Mouse (Mus musculus) stomach, embryonic 15.5 days (tissue): ENCODE measurements around the gene Cdhr4. TPM values are rescaled to one million over a fixed set of nuclear protein-coding genes. Genes with fewer than 3 reads are reported as not detected.

Experiments
- ATAC-seq: fragments of 200-750 bp; cut with Nextera tagmentation; 2 replicates; pipeline ENCODE4 v1.8.0; 2017; ENCODE audit warnings: low read depth, moderate number of reproducible peaks, moderate TSS enrichment; ENCODE audit not compliant: insufficient read depth, low FRiP score
- H3K27ac ChIP-seq: fragments of 300-500 bp; sonication (generic); 2 replicates; pipeline ENCODE4 v1.5.1; 2015; ENCODE audit warnings: mild to moderate bottlenecking, inconsistent platforms
- H3K27me3 ChIP-seq: fragments of 300-500 bp; sonication (generic); replicated peaks from 2 replicates; pipeline ENCODE4 v1.6.1; 2015; ENCODE audit warnings: inconsistent platforms
- H3K36me3 ChIP-seq: fragments of 300-500 bp; sonication (generic); 2 replicates; pipeline ENCODE4 v1.6.1; 2015; ENCODE audit warnings: inconsistent platforms
- H3K4me1 ChIP-seq: fragments of 300-500 bp; sonication (generic); 2 replicates; pipeline ENCODE4 v1.6.1; 2015; ENCODE audit warnings: inconsistent platforms
- H3K4me2 ChIP-seq: fragments of 300-500 bp; sonication (generic); 2 replicates; pipeline ENCODE4 v1.6.1; 2015; ENCODE audit warnings: mild to moderate bottlenecking, inconsistent platforms
- H3K4me3 ChIP-seq: fragments of 300-500 bp; sonication (generic); replicated peaks from 2 replicates; pipeline ENCODE4 v1.5.1; 2015; ENCODE audit warnings: inconsistent platforms
- H3K9ac ChIP-seq: fragments of 300-500 bp; sonication (generic); 2 replicates; pipeline ENCODE4 v1.6.1; 2015; ENCODE audit warnings: inconsistent platforms
- H3K9me3 ChIP-seq: fragments of 300-500 bp; sonication (generic); 2 replicates; pipeline ENCODE4 v1.6.1; 2016; ENCODE audit warnings: inconsistent platforms
- WGBS: fragments of 180-500 bp; shearing (Covaris S2); methylation state at CpG from one replicate; pipeline ENCODE4 v1.1.7; 2015; 5-methylcytosine and 5-hydroxymethylcytosine counted together
- polyA plus RNA-seq: library from polyadenylated mRNA; unstranded; fragments of >200 nt; fragmentation: Nextera tagmentation; extraction: Ambion mirVana; gene quantifications from 2 replicates; pipeline ENCODE4 v1.2.1, GENCODE M21; 2015

The Cdhr4 gene
- 10.9 and 13.7 TPM in 2 replicates for polyA plus RNA-seq

- Histone ChIP-seq H3K9me3 (no peaks in the 10 kb centered on the region), H3K27ac (no peak within 1 kb of the TSS), H3K9ac (no peak within 1 kb of the TSS), H3K36me3 (no peaks in the 10 kb centered on the region), H3K27me3 (no peaks in the 10 kb centered on the region), H3K4me3 (no peak within 1 kb of the TSS), H3K4me2 (no peak within 1 kb of the TSS), H3K4me1 (0 out of 2 replicates have a peak, but pooled peaks cover 2% of the 10 kb centered on the region)
- ATAC-seq, result no peak
- WGBS, result 66% methylated on average over 2 of the region's 2 CpGs
Measured at GRCm38 (mm10) chr9:107992197-107992596, at the start of gene Cdhr4. Gene Cdhr4 (plus strand): TSS chr9:107992497.

DNA sequence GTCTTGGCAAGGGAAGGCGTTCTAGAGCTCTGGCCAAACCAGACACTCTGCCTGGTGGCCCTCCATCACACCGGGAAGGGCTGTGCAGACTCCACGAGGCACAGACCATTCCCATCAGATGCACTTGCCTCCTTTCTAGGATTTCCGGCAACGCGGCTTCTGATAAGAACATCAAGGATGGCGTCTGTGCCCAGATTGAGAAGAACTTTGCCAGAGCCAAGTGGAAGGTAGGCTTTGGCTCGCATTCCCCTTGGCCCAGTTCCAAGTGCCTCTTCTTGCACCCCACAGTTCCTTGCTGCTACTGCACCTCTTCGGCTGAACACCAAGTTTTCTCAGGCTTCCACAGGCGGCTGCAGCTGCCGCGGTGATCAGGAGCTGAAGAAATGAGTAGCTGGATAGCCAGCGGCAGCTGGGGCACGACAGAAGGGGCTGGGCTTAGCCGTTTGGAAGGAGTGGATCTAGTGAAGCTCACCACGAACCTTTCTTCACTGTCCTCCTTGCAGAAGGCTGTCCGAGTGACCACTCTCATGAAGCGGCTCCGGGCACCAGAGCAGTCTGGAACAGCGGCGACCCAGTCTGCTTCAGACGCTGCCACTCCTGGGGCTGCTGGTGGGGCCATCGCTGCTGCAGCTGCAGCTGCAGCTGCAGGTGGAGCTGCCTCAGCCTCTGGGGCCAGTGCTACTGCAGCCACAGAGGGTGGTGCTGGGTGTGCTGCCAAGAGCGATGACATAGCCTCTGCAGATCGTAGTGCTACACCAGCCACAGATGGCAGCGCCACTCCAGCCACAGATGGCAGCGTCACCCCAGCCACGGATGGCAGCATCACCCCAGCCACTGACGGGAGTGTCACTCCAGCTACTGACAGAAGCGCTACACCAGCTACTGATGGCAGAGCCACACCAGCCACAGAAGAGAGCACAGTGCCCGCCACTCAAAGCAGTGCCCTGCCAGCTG is 44.8 kb upstream of the Cdhr4 start:
- Histone ChIP-seq H3K9ac (no peak overlapping the region), H3K27me3 (no peaks in the 10 kb centered on the region), H3K4me3 (no peak overlapping the region), H3K4me2 (no peak overlapping the region), H3K36me3 (no peaks in the 10 kb centered on the region), H3K9me3 (no peaks in the 10 kb centered on the region), H3K4me1 (peaks cover 9% of the 10 kb centered on the region), H3K27ac (no peak overlapping the region)
- ATAC-seq, result no peak
- 84% methylated on average over 31 of the region's 31 CpGs for WGBS

GRCm38 (mm10) chr9:107949184-107949921 is 42.9 kb upstream of the Cdhr4 start:
- Histone ChIP-seq H3K4me2 (no peak overlapping the region), H3K36me3 (no peaks in the 10 kb centered on the region), H3K27me3 (no peaks in the 10 kb centered on the region), H3K4me3 (no peak overlapping the region), H3K27ac (no peak overlapping the region), H3K4me1 (peaks cover 9% of the 10 kb centered on the region), H3K9me3 (no peaks in the 10 kb centered on the region), H3K9ac (no peak overlapping the region)
- no peak for ATAC-seq
- WGBS, result 76% methylated on average over 13 of the region's 13 CpGs

GRCm38 (mm10) chr9:107949922-107950235 is 42.4 kb upstream of the Cdhr4 start, which contains the start of gene Traip:
Gene Traip (plus strand): TSS chr9:107950136.
- ATAC-seq, result no peak
- no peaks in the 10 kb centered on the region for H3K9me3 ChIP-seq
- WGBS, result 86% methylated on average over 10 of the region's 10 CpGs
- peaks cover 9% of the 10 kb centered on the region for H3K4me1 ChIP-seq
- H3K27ac ChIP-seq, result peak within 1 kb of the TSS; percentile 74; the same call in 1 of the 2 replicates
- peak within 1 kb of the TSS; percentile 60 for H3K9ac ChIP-seq
- no peaks in the 10 kb centered on the region for H3K36me3 ChIP-seq
- H3K4me3 ChIP-seq, result peak within 1 kb of the TSS; percentile 61
- no peaks in the 10 kb centered on the region for H3K27me3 ChIP-seq
- peak within 1 kb of the TSS; percentile 91 for H3K4me2 ChIP-seq

DNA sequence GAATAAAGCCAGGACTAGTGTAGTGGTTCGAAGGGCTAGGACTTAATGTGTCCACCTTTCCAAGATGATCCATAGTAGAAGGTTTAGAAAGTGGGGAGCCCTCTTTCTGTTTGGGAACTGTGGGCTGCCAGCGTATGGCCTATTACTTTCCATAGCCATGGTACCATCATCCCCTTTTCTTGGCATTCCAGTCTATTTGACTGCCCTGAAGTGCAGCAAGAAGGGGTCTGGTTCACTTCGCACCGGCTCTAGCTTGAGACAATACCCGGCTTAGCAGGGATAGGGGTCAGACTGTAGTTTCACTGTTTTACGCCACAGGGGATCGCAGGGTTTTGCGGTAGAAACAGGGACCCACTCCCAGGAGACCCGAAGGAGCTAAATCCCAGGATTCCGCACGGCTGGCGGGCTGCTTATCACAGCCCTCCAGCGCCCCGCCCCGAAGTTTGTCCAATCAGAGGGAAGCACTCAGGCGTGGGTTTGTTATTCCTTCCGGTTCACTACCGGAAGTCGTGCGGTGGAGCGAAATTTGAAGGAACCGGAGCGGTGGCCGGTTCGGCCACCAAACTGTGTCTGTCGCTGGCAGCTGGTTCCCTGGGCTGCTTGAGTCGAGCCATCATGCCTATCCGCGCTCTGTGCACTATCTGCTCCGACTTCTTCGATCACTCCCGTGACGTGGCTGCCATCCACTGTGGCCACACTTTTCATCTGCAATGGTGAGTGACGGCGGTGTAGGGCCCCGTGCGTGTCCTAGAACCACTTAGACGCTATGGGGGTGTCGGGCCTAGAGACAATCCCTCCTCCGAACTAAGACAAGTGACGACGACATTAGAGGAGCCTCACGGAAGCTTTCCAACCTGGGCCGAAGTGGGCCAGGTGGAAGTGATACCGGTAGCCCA is 41.6 kb upstream of the Cdhr4 start:
- peaks cover 9% of the 10 kb centered on the region for H3K4me1 ChIP-seq
- ATAC-seq, result peak; percentile 92
- peak overlapping the region; percentile 91 for H3K4me2 ChIP-seq
- WGBS, result 13% methylated on average over 45 of the region's 45 CpGs
- H3K36me3 ChIP-seq, result no peaks in the 10 kb centered on the region
- H3K9me3 ChIP-seq, result no peaks in the 10 kb centered on the region
- H3K27me3 ChIP-seq, result no peaks in the 10 kb centered on the region
- peak overlapping the region; percentile 74; the same call in 1 of the 2 replicates for H3K27ac ChIP-seq
- H3K9ac ChIP-seq, result peak overlapping the region; percentile 60
- peak overlapping the region; percentile 61 for H3K4me3 ChIP-seq

- H3K36me3 ChIP-seq, result peaks cover 19% of the 10 kb centered on the region; the same call in 1 of the 2 replicates
- no peak overlapping the region for H3K9ac ChIP-seq
- ATAC-seq, result no peak
- peaks cover 9% of the 10 kb centered on the region for H3K4me1 ChIP-seq
- no peaks in the 10 kb centered on the region for H3K9me3 ChIP-seq
- H3K27ac ChIP-seq, result no peak overlapping the region
- WGBS, result 72% methylated on average over 6 of the region's 6 CpGs
- H3K4me2 ChIP-seq, result no peak overlapping the region
- no peak overlapping the region for H3K4me3 ChIP-seq
- no peaks in the 10 kb centered on the region for H3K27me3 ChIP-seq
Measured at GRCm38 (mm10) chr9:107955613-107956289, 36.5 kb upstream of the Cdhr4 start.

DNA sequence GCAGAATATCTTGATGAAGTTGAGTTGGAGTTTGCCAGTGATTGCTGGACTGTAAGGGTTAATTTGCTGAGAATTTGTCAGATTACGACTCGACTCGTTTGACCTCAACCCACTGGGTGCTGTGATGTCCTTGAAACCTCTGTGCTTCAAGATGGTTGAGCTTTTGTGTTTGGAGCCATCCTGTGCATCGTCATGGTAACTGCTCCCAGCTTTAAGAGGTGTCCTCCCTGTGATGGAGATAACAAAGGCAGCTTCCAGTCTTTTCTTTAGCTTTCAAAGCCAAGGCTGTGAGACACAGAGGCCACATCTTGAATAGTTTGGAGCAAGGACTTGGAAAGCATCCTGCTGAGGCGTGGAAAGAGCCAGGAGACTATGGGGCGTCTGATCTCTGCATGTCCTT is 35.2 kb upstream of the Cdhr4 start:
- 61% methylated on average over 6 of the region's 6 CpGs for WGBS

GRCm38 (mm10) chr9:107959896-107960295 is 32.4 kb upstream of the Cdhr4 start:
- H3K4me3 ChIP-seq, result no peak overlapping the region
- H3K4me2 ChIP-seq, result no peak overlapping the region
- no peak for ATAC-seq
- 59% methylated on average over 6 of the region's 6 CpGs for WGBS
- H3K4me1 ChIP-seq, result no peaks in the 10 kb centered on the region
- no peak overlapping the region for H3K27ac ChIP-seq
- H3K9ac ChIP-seq, result no peak overlapping the region
- H3K27me3 ChIP-seq, result no peaks in the 10 kb centered on the region
- no peaks in the 10 kb centered on the region for H3K9me3 ChIP-seq
- peaks cover 19% of the 10 kb centered on the region; the same call in 1 of the 2 replicates for H3K36me3 ChIP-seq

More for the DNA sequence above, 35.2 kb upstream of the Cdhr4 start:
- H3K27me3 ChIP-seq, result no peaks in the 10 kb centered on the region
- H3K4me1 ChIP-seq, result no peaks in the 10 kb centered on the region
- no peak overlapping the region for H3K4me3 ChIP-seq
- H3K9ac ChIP-seq, result no peak overlapping the region
- H3K36me3 ChIP-seq, result peaks cover 19% of the 10 kb centered on the region; the same call in 1 of the 2 replicates
- no peak for ATAC-seq
- H3K27ac ChIP-seq, result no peak overlapping the region
- no peaks in the 10 kb centered on the region for H3K9me3 ChIP-seq
- no peak overlapping the region for H3K4me2 ChIP-seq

GRCm38 (mm10) chr9:107960928-107961327 is 31.4 kb upstream of the Cdhr4 start:
- H3K4me3 ChIP-seq, result no peak overlapping the region
- no peaks in the 10 kb centered on the region for H3K9me3 ChIP-seq
- H3K36me3 ChIP-seq, result peaks cover 18% of the 10 kb centered on the region; the same call in 1 of the 2 replicates
- H3K4me1 ChIP-seq, result no peaks in the 10 kb centered on the region
- H3K27ac ChIP-seq, result no peak overlapping the region
- H3K27me3 ChIP-seq, result no peaks in the 10 kb centered on the region
- no peak for ATAC-seq
- H3K4me2 ChIP-seq, result no peak overlapping the region
- WGBS, result 76% methylated on average over 4 of the region's 4 CpGs
- no peak overlapping the region for H3K9ac ChIP-seq

DNA sequence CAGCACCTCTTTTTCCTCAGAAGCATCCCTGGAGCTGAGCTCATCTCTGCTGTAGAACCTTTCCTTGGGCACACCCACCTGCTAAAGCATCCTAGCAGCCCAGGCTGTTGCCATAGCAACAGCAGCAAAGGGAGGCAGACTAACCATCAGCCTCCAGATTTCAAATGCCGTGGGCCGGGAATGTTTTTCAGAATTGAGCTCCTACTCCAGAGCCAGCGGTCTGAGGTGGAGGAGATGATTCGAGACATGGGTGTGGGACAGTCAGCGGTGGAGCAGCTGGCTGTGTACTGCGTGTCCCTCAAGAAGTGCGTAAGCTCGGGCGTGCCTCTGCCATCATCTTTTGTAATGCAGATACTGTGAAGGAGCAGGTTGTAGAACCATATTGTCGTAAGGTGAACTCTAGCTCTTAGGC is 30.9 kb upstream of the Cdhr4 start:
- H3K4me1 ChIP-seq, result no peaks in the 10 kb centered on the region
- no peaks in the 10 kb centered on the region for H3K27me3 ChIP-seq
- no peak overlapping the region for H3K4me3 ChIP-seq
- H3K27ac ChIP-seq, result no peak overlapping the region
- no peak overlapping the region for H3K9ac ChIP-seq
- no peak overlapping the region for H3K4me2 ChIP-seq
- peaks cover 15% of the 10 kb centered on the region; the same call in 1 of the 2 replicates for H3K36me3 ChIP-seq
- ATAC-seq, result no peak
- H3K9me3 ChIP-seq, result no peaks in the 10 kb centered on the region
- 86% methylated on average over 10 of the region's 10 CpGs for WGBS

DNA sequence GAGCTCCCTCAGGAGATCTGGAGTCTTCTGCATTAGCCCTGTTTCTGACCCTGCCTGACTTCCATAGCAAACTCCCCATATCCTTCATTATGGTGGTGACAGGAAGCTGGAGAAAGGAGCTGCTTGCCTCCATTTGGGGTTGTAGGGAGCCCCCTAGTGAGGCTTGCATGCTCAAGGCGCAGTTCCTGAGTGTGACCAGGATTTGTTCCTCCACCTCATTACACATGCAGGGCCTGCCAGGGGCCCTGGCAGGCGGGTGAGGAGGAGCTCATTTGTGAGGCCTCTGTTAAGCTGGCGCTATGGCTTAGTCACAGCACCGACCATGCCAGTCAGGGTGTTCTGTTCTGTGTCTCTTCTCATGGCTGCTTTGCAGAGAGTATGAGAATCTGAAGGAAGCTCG is 30.4 kb upstream of the Cdhr4 start:
- Histone ChIP-seq H3K9ac (no peak overlapping the region), H3K4me3 (no peak overlapping the region), H3K27ac (no peak overlapping the region; the same call in 1 of the 2 replicates), H3K36me3 (peaks cover 15% of the 10 kb centered on the region; the same call in 1 of the 2 replicates), H3K9me3 (no peaks in the 10 kb centered on the region), H3K4me2 (no peak overlapping the region), H3K4me1 (no peaks in the 10 kb centered on the region), H3K27me3 (no peaks in the 10 kb centered on the region)
- no peak for ATAC-seq
- 55% methylated on average over 5 of the region's 5 CpGs for WGBS
